10 mouse cellular contexts compared by ENCODE assay signal in the genomic region with DNA sequence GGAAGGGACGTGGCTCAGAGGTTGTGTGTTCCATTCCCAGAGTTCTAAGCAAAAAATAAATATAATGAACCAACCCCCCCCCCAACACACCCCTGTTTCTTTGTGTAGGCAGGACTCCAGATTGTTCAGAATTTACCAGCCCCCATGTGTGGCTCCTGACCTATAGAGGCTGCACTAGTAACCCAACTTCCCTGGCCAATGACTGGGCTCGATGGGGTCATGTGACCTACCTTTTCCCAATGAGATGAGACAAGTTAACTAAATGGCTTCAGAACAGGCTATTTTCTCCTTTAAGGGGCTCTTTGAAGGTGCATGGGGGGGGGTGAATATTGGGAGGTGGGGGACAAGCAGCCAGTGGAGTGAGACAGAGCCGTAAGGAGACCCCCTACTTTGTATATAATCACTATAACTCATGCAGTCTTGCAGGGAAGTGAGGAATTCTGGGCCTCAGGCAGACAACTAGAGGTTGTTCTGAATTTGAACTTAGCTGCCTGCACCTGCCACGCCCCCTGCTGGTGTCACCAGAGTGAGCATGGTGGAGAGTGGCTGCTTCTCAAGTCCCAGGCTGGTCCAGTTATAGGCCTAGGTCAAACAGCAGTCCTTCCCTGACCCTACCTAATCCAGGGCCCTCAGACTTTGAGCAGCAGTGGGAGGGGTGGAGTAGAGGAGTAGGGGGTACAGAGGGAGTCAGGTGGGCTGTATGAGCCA. TPM values are rescaled to one million over a fixed set of nuclear protein-coding genes. Genes with fewer than 3 reads are reported as not detected.
DNase-seq lines count a peak whose midpoint lies in the region; ATAC-seq and TF ChIP-seq lines count a peak whose summit lies in the region.
"Had no signal": no experiment of that assay in that cellular context is flagged by ENCODE, and none has a peak within 500 bp of the region (broad histone marks: within the 10 kb centered on the region; RNA-seq: fewer than 3 reads in every experiment).

No protein-coding gene starts in this region.

- peak; percentile 38; the same call in 1 of the 2 replicates for TF ChIP-seq CTCF in testis, adult 2 months (IDR thresholded peaks at IDR 0.05; ENCODE audit: control insufficient read depth, insufficient read depth, insufficient replicate concordance, low read depth, low read length)
- TF ChIP-seq CTCF in brain, embryonic 14.5 days (IDR thresholded peaks at IDR 0.05; ENCODE audit: borderline replicate concordance, extremely low read depth, insufficient read depth, insufficient read length): peak; percentile 39; the same call in 1 of the 2 replicates

- H3K4me2 ChIP-seq in hindbrain, embryonic 12.5 days (replicated peaks): no peak overlapping the region

- H3K27me3 ChIP-seq in hindbrain, embryonic 10.5 days (ENCODE audit: insufficient read depth, poor library complexity, severe bottlenecking): no peaks in the 10 kb centered on the region
- no peaks in the 10 kb centered on the region for H3K27me3 ChIP-seq in hindbrain, embryonic 12.5 days
- no peaks in the 10 kb centered on the region for H3K27me3 ChIP-seq in testis, adult 2 months (ENCODE audit: control insufficient read depth, insufficient read depth, low read length)
- H3K27me3 ChIP-seq in splenic B cell, adult 2 months (ENCODE audit: control insufficient read depth, insufficient read depth, low read length, poor library complexity, severe bottlenecking): no peaks in the 10 kb centered on the region

- no peaks in the 10 kb centered on the region for H3K36me3 ChIP-seq in hindbrain, embryonic 10.5 days
- H3K36me3 ChIP-seq in hindbrain, embryonic 12.5 days: no peaks in the 10 kb centered on the region
- no peaks in the 10 kb centered on the region for H3K36me3 ChIP-seq in testis, adult 2 months (ENCODE audit: control insufficient read depth, insufficient read depth, low read length)
- H3K36me3 ChIP-seq in splenic B cell, adult 2 months (ENCODE audit: control insufficient read depth, insufficient read depth, low read length, poor library complexity, severe bottlenecking): no peaks in the 10 kb centered on the region

- H3K27ac ChIP-seq in hindbrain, embryonic 10.5 days: 0 out of 2 replicates have a peak overlapping the region, but pooled peaks have one; percentile 5
- H3K27ac ChIP-seq in hindbrain, embryonic 12.5 days: no peak overlapping the region
- no peak overlapping the region for H3K27ac ChIP-seq in testis, adult 2 months (ENCODE audit: control insufficient read depth, insufficient read depth, low read depth, low read length)

- WGBS in hindbrain, embryonic 10.5 days: 66% methylated on average over 4 of the region's 4 CpGs
- 51% methylated on average over 4 of the region's 4 CpGs for WGBS in hindbrain, embryonic 12.5 days

- no peaks in the 10 kb centered on the region for H3K9me3 ChIP-seq in hindbrain, embryonic 10.5 days
- no peaks in the 10 kb centered on the region for H3K9me3 ChIP-seq in hindbrain, embryonic 12.5 days (replicated peaks)

- H3K4me3 ChIP-seq in hindbrain, embryonic 10.5 days: 0 out of 2 replicates have a peak overlapping the region, but pooled peaks have one; percentile 16
- no peak overlapping the region for H3K4me3 ChIP-seq in hindbrain, embryonic 12.5 days
- H3K4me3 ChIP-seq in testis, adult 2 months (ENCODE audit: control insufficient read depth, low read depth, low read length): no peak overlapping the region

- ATAC-seq in hindbrain, embryonic 12.5 days (ENCODE audit: low FRiP score): no peak

- no peak for TF ChIP-seq POLR2A in testis, adult 2 months (IDR thresholded peaks at IDR 0.05; ENCODE audit: control insufficient read depth, low read depth, low read length)
- no peak for TF ChIP-seq POLR2A in brain, embryonic 14.5 days (IDR thresholded peaks at IDR 0.05; ENCODE audit: borderline replicate concordance, extremely low read depth, insufficient read depth, insufficient read length, poor library complexity, severe bottlenecking)

- H3K9ac ChIP-seq in hindbrain, embryonic 12.5 days: no peak overlapping the region

- DNase-seq in hindbrain, embryonic 10.5 days (ENCODE audit: low spot score): no peak
- DNase-seq in testis, postnatal 10 days (ENCODE audit: low spot score): no peak
- DNase-seq in brain, embryonic 14.5 days (ENCODE audit: low read depth): no peak
- peak; percentile 23 for DNase-seq in splenic B cell, adult 2 months (ENCODE audit: low read depth, low spot score)
- no peak for DNase-seq in right cerebral cortex, postnatal 25 days
- no peak for DNase-seq in ovary, postnatal 10 days (ENCODE audit: low spot score)
- DNase-seq: cerebellum, adult 11 months; lung, postnatal 10 days had no signal

- peaks cover 35% of the 10 kb centered on the region for H3K4me1 ChIP-seq in hindbrain, embryonic 10.5 days (replicated peaks)
- H3K4me1 ChIP-seq in hindbrain, embryonic 12.5 days: peaks cover 16% of the 10 kb centered on the region; the same call in 1 of the 2 replicates
- no peaks in the 10 kb centered on the region for H3K4me1 ChIP-seq in testis, adult 2 months (ENCODE audit: control insufficient read depth, insufficient read depth, low read length)

RNA-seq across cellular contexts. Expression of a gene that starts 17.1 kb away (rescaled TPM):
- 3.7 and 4.9 TPM in 2 replicates for polyA plus RNA-seq in hindbrain, embryonic 10.5 days (2016; fragmentation: Nextera tagmentation; extraction: Ambion mirVana)
- 8.2 and 8.9 TPM in 2 replicates for polyA plus RNA-seq in hindbrain, embryonic 12.5 days (2016; fragmentation: Nextera tagmentation; extraction: Ambion mirVana)
- 2.8 and 3.7 TPM in 2 replicates for polyA plus RNA-seq in testis, adult 2 months (2012; rRNA removed)
- 3.5 and 3.7 TPM in 2 replicates for polyA plus RNA-seq in brain, embryonic 14.5 days (2012; rRNA removed)

RNA-seq across cellular contexts. Expression of a gene that starts 46.0 kb away (rescaled TPM):
- polyA plus RNA-seq in hindbrain, embryonic 10.5 days (2016; fragmentation: Nextera tagmentation; extraction: Ambion mirVana): not detected in 2 replicates
- not detected in 2 replicates for polyA plus RNA-seq in hindbrain, embryonic 12.5 days (2016; fragmentation: Nextera tagmentation; extraction: Ambion mirVana)
- polyA plus RNA-seq in testis, adult 2 months (2012; rRNA removed): 60.2 and 67.8 TPM in 2 replicates
- not detected in 2 replicates for polyA plus RNA-seq in brain, embryonic 14.5 days (2012; rRNA removed)

Comparison
In these comparisons a context has a peak if more than half of its experiments do, and no peak if none do; other contexts are left out.
1. RNA of a gene that starts 46.0 kb away (polyA plus RNA-seq): 60.2 to 67.8 TPM in testis, adult 2 months; not detected in hindbrain, embryonic 12.5 days, not detected in hindbrain, embryonic 10.5 days and not detected in brain, embryonic 14.5 days; every median in the first group is over 10 times any median in the second.